Mouse (Mus musculus) G1E (cell line): ENCODE measurements around the gene Pip5k1b. TPM values are rescaled to one million over a fixed set of nuclear protein-coding genes. Genes with fewer than 3 reads are reported as not detected.

ENCODE experiments used
- ATAC-seq: 2 replicates; pipeline ENCODE4 v1.8.0; 2016; ENCODE audit warnings: mild to moderate bottlenecking; ENCODE audit not compliant: insufficient number of reproducible peaks, poor library complexity, low FRiP score, severe bottlenecking; ENCODE audit errors: extremely low read depth
- DNase-seq: peaks from one replicate; pipeline ENCODE4 v3.0.0; 2012; ENCODE audit warnings: low spot score
- H3K27me3 ChIP-seq: 2 replicates; pipeline ENCODE4 v1.6.1; 2012; ENCODE audit warnings: mild to moderate bottlenecking, low read length, inconsistent platforms; ENCODE audit not compliant: insufficient read depth
- H3K36me3 ChIP-seq: replicated peaks from 2 replicates; pipeline ENCODE3; 2012; ENCODE audit warnings: mild to moderate bottlenecking, inconsistent platforms
- H3K4me1 ChIP-seq: 2 replicates; pipeline ENCODE4 v1.6.1; 2012; ENCODE audit warnings: low read depth, low read length, inconsistent platforms, mixed read lengths; ENCODE audit not compliant: insufficient read depth
- H3K4me3 ChIP-seq: 2 replicates; pipeline ENCODE4 v1.5.1; 2012; ENCODE audit warnings: low read depth, mild to moderate bottlenecking, inconsistent platforms, low read length, moderate library complexity, mixed read lengths
- H3K9me3 ChIP-seq: replicated peaks from 2 replicates; pipeline ENCODE4 v1.6.1; 2012; ENCODE audit warnings: inconsistent platforms
- CTCF ChIP-seq: IDR thresholded peaks from 2 replicates; pipeline ENCODE4 v1.5.1; 2012; ENCODE audit warnings: low read depth, low read length, inconsistent platforms, mixed read lengths
- GATA1 ChIP-seq: IDR thresholded peaks from 2 replicates; pipeline ENCODE4 v1.6.1; 2012; ENCODE audit warnings: borderline replicate concordance, low read length, inconsistent platforms, mixed read lengths
- GATA2 ChIP-seq: IDR thresholded peaks from 2 replicates; pipeline ENCODE4 v1.6.1; 2012; ENCODE audit warnings: low read depth, low read length, inconsistent platforms, borderline replicate concordance
- POLR2AphosphoS5 ChIP-seq: IDR thresholded peaks from 2 replicates; pipeline ENCODE4 v1.6.1; 2012; ENCODE audit warnings: low read depth, low read length, inconsistent platforms; ENCODE audit not compliant: insufficient replicate concordance
- TAL1 ChIP-seq: conservative IDR thresholded peaks from 2 replicates; pipeline ENCODE4 v1.6.1; 2012; ENCODE audit warnings: low read depth, low read length, inconsistent platforms, mixed read lengths
- polyA plus RNA-seq: library from polyadenylated mRNA; stranded (reverse); fragments of >175 nt; gene quantifications from 2 replicates; pipeline ENCODE4 v1.2.3, GENCODE M21; 2012
- total RNA-seq, 2 experiments: library from RNA; stranded (forward) in 1 of 2; stranded (reverse) in 1 of 2; fragments of 200-1000 nt in 1 of 2; fragments of >200 nt in 1 of 2; fragmentation: Nextera tagmentation in 1 of 2; gene quantifications; 2 replicates each; pipeline ENCODE4 v1.2.3; 2014 to 2017

Pip5k1b gene
- total and polyA plus RNA-seq, 3 experiments = 12.7 to 66.4 (median 23.6) TPM

DNA sequence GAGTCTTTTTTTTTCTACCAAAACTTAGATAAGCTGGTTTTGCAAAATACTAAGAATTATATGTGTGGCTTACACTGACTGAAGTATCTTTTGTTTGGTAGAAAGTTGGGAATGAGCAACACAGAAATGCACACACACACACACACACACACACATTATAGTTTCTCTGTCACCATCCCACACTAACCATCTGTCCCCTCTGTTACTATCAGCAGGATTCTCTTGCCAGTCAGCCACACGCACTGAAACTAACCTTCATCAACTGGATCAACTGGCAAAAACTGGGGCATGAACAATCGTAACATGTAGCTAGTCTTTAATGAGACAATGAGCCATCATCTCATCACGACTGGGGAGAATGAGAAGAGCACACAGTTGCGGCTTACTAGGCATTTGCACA lies 187.9 kb downstream of the Pip5k1b start:
- TF ChIP-seq TAL1 (no peak), GATA2 (no peak), GATA1 (no peak), CTCF (no peak), POLR2AphosphoS5 (no peak)
- no peak for ATAC-seq
- H3K9me3 ChIP-seq = no peaks in the 10 kb centered on the region
- no peaks in the 10 kb centered on the region for H3K4me1 ChIP-seq
- DNase-seq = no peak
- no peak overlapping the region for H3K4me3 ChIP-seq
- H3K27me3 ChIP-seq = no peaks in the 10 kb centered on the region
- H3K36me3 ChIP-seq = peaks cover 66% of the 10 kb centered on the region

GRCm38 (mm10) chr19:24366747-24367146 lies 188.9 kb downstream of the Pip5k1b start:
- DNase-seq (no peak), ATAC-seq (no peak)
- H3K4me3 ChIP-seq = no peak overlapping the region
- H3K36me3 ChIP-seq = peaks cover 65% of the 10 kb centered on the region
- no peaks in the 10 kb centered on the region for H3K9me3 ChIP-seq
- no peaks in the 10 kb centered on the region for H3K4me1 ChIP-seq
- no peak for TF ChIP-seq CTCF
- TF ChIP-seq GATA2 = no peak
- no peak for TF ChIP-seq POLR2AphosphoS5
- TF ChIP-seq TAL1 = no peak
- no peak for TF ChIP-seq GATA1
- H3K27me3 ChIP-seq = no peaks in the 10 kb centered on the region

DNA sequence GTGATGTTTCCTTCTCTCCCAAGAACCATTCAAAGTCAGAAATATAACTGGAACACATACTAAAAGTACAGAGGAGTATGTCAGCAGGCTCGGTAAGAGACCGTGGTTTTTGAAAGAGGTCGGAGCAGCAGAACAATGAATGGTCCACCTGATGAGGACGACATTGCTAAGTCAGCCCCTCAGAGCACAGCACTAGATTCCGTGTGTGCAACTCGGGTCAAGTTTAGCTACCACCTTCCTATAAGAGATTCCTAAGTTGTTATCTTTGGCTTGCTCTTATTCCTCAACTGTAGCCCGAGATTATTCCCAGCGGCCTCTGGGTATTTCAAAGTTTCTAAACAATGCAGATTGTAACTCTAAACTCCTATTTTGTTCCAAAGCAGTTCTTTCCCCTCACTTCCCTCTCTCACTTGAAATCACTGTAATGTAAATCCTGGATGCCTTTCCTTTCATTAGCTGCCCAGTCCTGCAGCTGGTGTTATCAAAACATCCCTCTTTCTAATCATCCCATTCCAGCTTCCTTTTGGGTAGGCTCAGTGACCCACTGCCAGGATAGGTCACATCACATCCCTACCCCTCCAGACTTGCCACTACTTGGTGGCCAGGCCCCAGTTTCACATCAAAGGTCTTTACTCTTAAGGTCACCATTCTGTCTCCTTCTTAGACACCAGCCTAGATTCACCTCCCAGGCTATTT lies 192.9 kb downstream of the Pip5k1b start:
- H3K9me3 ChIP-seq = no peaks in the 10 kb centered on the region
- H3K4me3 ChIP-seq = no peak overlapping the region
- DNase-seq = no peak

DNA sequence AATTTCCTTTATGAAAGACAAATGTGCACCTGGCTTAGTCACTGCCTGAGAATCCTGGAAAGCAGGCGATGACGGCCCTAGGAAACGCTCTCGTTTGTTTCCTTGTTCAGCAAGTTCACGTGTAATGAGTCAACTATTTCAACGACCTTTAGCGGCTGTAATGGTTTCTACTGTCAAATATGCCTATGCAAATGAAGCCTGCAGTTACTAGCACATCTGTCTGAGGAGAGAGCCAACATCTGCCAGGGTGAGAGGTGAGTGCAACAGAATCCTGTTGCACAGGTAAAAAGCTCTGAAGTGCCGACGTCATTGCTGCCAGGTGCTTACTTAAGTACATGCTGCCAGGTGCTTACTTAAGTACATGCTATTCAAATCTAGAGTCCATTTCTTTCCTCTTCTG lies 196.4 kb downstream of the Pip5k1b start:
- no peaks in the 10 kb centered on the region for H3K9me3 ChIP-seq
- H3K4me3 ChIP-seq = no peak overlapping the region
- no peaks in the 10 kb centered on the region for H3K27me3 ChIP-seq
- no peaks in the 10 kb centered on the region for H3K4me1 ChIP-seq
- peaks cover 90% of the 10 kb centered on the region for H3K36me3 ChIP-seq
- no peak for ATAC-seq
- TF ChIP-seq TAL1 = no peak
- no peak for TF ChIP-seq POLR2AphosphoS5
- TF ChIP-seq GATA1 = no peak
- TF ChIP-seq CTCF = no peak
- TF ChIP-seq GATA2 = no peak
- DNase-seq = no peak

More for the DNA sequence above, 192.9 kb downstream of the Pip5k1b start:
- Histone ChIP-seq H3K4me1 (no peaks in the 10 kb centered on the region), H3K36me3 (peaks cover 76% of the 10 kb centered on the region), H3K27me3 (no peaks in the 10 kb centered on the region)
- ATAC-seq = no peak
- TF ChIP-seq TAL1 (no peak), POLR2AphosphoS5 (no peak), GATA1 (no peak), CTCF (no peak), GATA2 (no peak)

DNA sequence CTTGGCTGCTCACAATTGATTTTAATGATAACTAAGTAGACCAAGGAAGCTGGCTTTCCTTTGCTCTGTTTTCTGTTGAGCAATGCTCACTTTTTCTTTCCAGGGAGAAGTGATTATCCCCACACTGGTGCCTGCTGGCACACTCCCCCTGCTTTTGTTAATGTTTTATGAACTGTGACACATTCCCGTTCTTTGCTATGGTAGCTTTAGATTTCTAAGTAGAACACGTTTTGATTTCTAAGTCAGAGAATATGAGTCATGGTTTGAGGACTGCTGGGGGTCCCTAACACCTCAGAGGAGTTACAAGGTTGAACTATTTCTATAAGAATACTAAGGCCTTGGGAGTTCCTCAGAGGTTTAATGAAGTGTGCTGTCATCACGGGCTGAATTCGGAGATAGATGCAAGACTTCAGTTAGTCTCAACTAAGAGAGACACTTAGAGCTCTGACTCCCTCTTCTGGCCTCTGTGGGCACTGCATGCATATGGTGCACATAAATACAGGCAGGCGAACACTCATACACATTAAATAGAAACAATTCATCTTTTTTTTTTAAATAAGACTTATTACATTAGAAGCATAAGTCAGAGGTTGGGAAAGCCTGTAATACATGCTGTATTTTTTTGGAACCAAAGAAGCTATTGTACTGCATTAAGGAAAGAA lies 203.2 kb downstream of the Pip5k1b start:
- Histone ChIP-seq H3K4me1 (no peaks in the 10 kb centered on the region), H3K9me3 (no peaks in the 10 kb centered on the region), H3K27me3 (no peaks in the 10 kb centered on the region), H3K4me3 (no peak overlapping the region), H3K36me3 (peaks cover 84% of the 10 kb centered on the region)
- ATAC-seq (no peak), DNase-seq (no peak)
- TF ChIP-seq CTCF (no peak), GATA2 (no peak), TAL1 (no peak), GATA1 (no peak), POLR2AphosphoS5 (no peak)

DNA sequence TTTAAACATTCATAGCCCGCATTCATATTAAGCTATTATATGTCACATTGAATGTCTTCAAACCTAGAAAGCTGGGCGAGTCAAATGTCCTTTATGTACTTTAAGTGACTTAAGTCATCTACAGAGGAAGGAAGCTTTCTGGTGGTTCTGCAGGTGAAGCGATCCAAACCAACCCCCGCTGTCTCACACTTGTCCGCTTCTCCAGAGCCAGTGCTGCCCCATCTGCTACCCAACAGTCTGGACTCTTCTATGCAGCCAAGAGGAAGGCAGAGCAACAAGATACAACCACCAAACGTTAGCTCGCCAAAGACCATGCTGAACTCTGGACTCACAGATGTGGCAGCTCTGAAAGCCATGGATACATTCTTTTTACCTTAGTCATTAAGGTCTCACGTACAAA lies 211.2 kb downstream of the Pip5k1b start:
- Histone ChIP-seq H3K4me3 (no peak overlapping the region), H3K27me3 (no peaks in the 10 kb centered on the region), H3K9me3 (no peaks in the 10 kb centered on the region), H3K36me3 (peaks cover 80% of the 10 kb centered on the region), H3K4me1 (no peaks in the 10 kb centered on the region)
- DNase-seq (no peak), ATAC-seq (no peak)
- TF ChIP-seq CTCF (no peak), GATA2 (no peak), TAL1 (no peak), GATA1 (no peak), POLR2AphosphoS5 (no peak)

GRCm38 (mm10) chr19:24342786-24343185 lies 212.9 kb downstream of the Pip5k1b start:
- Histone ChIP-seq H3K9me3 (no peaks in the 10 kb centered on the region), H3K4me3 (no peak overlapping the region), H3K36me3 (peaks cover 85% of the 10 kb centered on the region), H3K27me3 (no peaks in the 10 kb centered on the region), H3K4me1 (peaks cover 6% of the 10 kb centered on the region)
- ATAC-seq (no peak), DNase-seq (no peak)
- TF ChIP-seq GATA1 = no peak
- TF ChIP-seq GATA2 = no peak
- TF ChIP-seq TAL1 = no peak
- no peak for TF ChIP-seq CTCF
- no peak for TF ChIP-seq POLR2AphosphoS5
